In genomic region chr19:60463896-60464295, GRCm38 (mm10) we compare ENCODE assay signal across 9 mouse cellular contexts. TPM values are rescaled to one million over a fixed set of nuclear protein-coding genes. Genes with fewer than 3 reads are reported as not detected.
DNase-seq lines count a peak whose midpoint lies in the region; ATAC-seq and TF ChIP-seq lines count a peak whose summit lies in the region.
"Had no signal": no experiment of that assay in that cellular context is flagged by ENCODE, and none has a peak within 500 bp of the region (broad histone marks: within the 10 kb centered on the region; RNA-seq: fewer than 3 reads in every experiment).

No protein-coding gene starts in this region.

- 9% methylated on average over 3 of the region's 3 CpGs for WGBS in heart, embryonic 15.5 days

- H3K4me2 ChIP-seq in heart, embryonic 15.5 days, result no peak overlapping the region

- no peaks in the 10 kb centered on the region for H3K9me3 ChIP-seq in MEL (replicated peaks; ENCODE audit: insufficient read depth, low read length)
- H3K9me3 ChIP-seq in heart, embryonic 15.5 days (replicated peaks), result no peaks in the 10 kb centered on the region

- no peaks in the 10 kb centered on the region for H3K79me2 ChIP-seq in MEL (ENCODE audit: control insufficient read depth, insufficient read depth, low read length, poor library complexity)

- no peak for TF ChIP-seq RAD21 in MEL (IDR thresholded peaks at IDR 0.05; ENCODE audit: low read depth, low read length)

- H3K4me1 ChIP-seq in MEL (ENCODE audit: control insufficient read depth in 1 of 2, insufficient read depth in 2 of 2, low read length in 2 of 2), result no peaks in the 10 kb centered on the region
- peaks cover 19% of the 10 kb centered on the region for H3K4me1 ChIP-seq in heart, embryonic 15.5 days (replicated peaks)

- DNase-seq in MEL (ENCODE audit: low read depth, low spot score), result peak; percentile 59
- DNase-seq in adrenal gland, adult (ENCODE audit: inconsistent age in 2 of 2, low spot score in 1 of 2), result peak; percentile 82 to 96
- DNase-seq in fibroblast of lung, adult 2 months (ENCODE audit: low read depth), result peak; percentile 95
- DNase-seq in layer of hippocampus, postnatal 10 days (ENCODE audit: low spot score in 2 of 2), result peak; percentile 79
- no peak for DNase-seq in spleen, postnatal 14 days (ENCODE audit: low spot score in 2 of 2)
- no peak for DNase-seq in embryo, embryonic 10.5 days (ENCODE audit: low spot score)

- peaks cover 6 to 11% of the 10 kb centered on the region in 2 experiments for H3K27me3 ChIP-seq in MEL (ENCODE audit: control insufficient read depth in 1 of 2, insufficient read depth in 2 of 2, low read length in 2 of 2)
- peaks cover 43% of the 10 kb centered on the region for H3K27me3 ChIP-seq in heart, embryonic 15.5 days

- H3K27ac ChIP-seq in MEL (ENCODE audit: control insufficient read depth, low read depth, low read length), result no peak overlapping the region
- H3K27ac ChIP-seq in heart, embryonic 15.5 days, result no peak overlapping the region

- no peak for TF ChIP-seq CTCF in MEL (IDR thresholded peaks at IDR 0.05 in 2 of 3, conservative IDR thresholded peaks at IDR 0.05 in 1 of 3; ENCODE audit: control insufficient read depth in 1 of 3, insufficient read depth in 1 of 3, low read depth in 2 of 3, low read length in 3 of 3, poor library complexity in 1 of 3, severe bottlenecking in 1 of 3)

- no peak overlapping the region for H3K9ac ChIP-seq in MEL (ENCODE audit: control insufficient read depth, low read depth, low read length, poor library complexity, severe bottlenecking)
- H3K9ac ChIP-seq in heart, embryonic 15.5 days, result no peak overlapping the region

- ATAC-seq in heart, embryonic 15.5 days (replicated peaks; ENCODE audit: insufficient number of reproducible peaks, insufficient read depth, low FRiP score, low read depth), result peak; percentile 51; the same call in 1 of the 2 replicates
- ATAC-seq in megakaryocyte progenitor cell, adult 5-6 weeks (replicated peaks; ENCODE audit: poor library complexity), result peak; percentile 27; the same call in 1 of the 2 replicates

- no peak overlapping the region for H3K4me3 ChIP-seq in MEL (ENCODE audit: control insufficient read depth in 1 of 2, insufficient read depth in 1 of 2, low read depth in 2 of 2, low read length in 2 of 2)
- H3K4me3 ChIP-seq in heart, embryonic 15.5 days, result no peak overlapping the region

- TF ChIP-seq POLR2A in MEL (IDR thresholded peaks at IDR 0.05; ENCODE audit: control insufficient read depth in 1 of 2, insufficient read depth in 1 of 2, low read depth in 1 of 2, low read length in 2 of 2, poor library complexity in 1 of 2), result no peak

- TF ChIP-seq EP300 in MEL (IDR thresholded peaks at IDR 0.05; ENCODE audit: low read depth in 1 of 2, low read length in 2 of 2), result peak in 1 of 2 experiments; percentile 34; a peak in 1 of 4 replicates

- no peaks in the 10 kb centered on the region for H3K36me3 ChIP-seq in MEL (ENCODE audit: control insufficient read depth in 1 of 2, insufficient read depth in 2 of 2, low read length in 2 of 2)
- no peaks in the 10 kb centered on the region for H3K36me3 ChIP-seq in heart, embryonic 15.5 days

TF ChIP-seq in MEL, 35 proteins besides CTCF, POLR2A, EP300 and RAD21:
- TF ChIP-seq KAT2A (conservative IDR thresholded peaks at IDR 0.05; ENCODE audit: low read depth, low read length), result no peak
- no peak for TF ChIP-seq MAFK (IDR thresholded peaks at IDR 0.05; ENCODE audit: borderline replicate concordance, low read depth, low read length)
- no peak for TF ChIP-seq ZMIZ1 (IDR thresholded peaks at IDR 0.05; ENCODE audit: low read depth, low read length)
- no peak for TF ChIP-seq HCFC1 (IDR thresholded peaks at IDR 0.05; ENCODE audit: low read depth, low read length)

RNA-seq across cellular contexts. Expression of gene Prlhr, which starts 4.2 kb away (rescaled TPM):
- not detected in 2 replicates for total RNA-seq in MEL (2012; rRNA removed)
- polyA plus RNA-seq in MEL (2012; ENCODE audit: insufficient read depth in 1 of 2, insufficient read length in 2 of 2, low read depth in 1 of 2, low replicate concordance in 2 of 2, missing spikeins in 1 of 2), result not detected
- not detected in 2 replicates for polyA plus RNA-seq in heart, embryonic 15.5 days (2015; fragmentation: Nextera tagmentation; extraction: Ambion mirVana)
- total RNA-seq in layer of hippocampus, postnatal 10 days (2021), result under 1 TPM; 0.29 to 0.75 TPM
- not detected in 2 replicates for total RNA-seq in megakaryocyte progenitor cell, adult 5-6 weeks (2015)
- not detected in 2 replicates for total RNA-seq in megakaryocyte progenitor cell, adult 5-6 weeks (2017)
- polyA plus RNA-seq: cortical plate, adult 2 months had no signal

Comparison
In these comparisons a context has a peak if more than half of its experiments do, and no peak if none do; other contexts are left out.
1. DNase-seq: peak in MEL (single experiment), adrenal gland, adult (2 of 2), fibroblast of lung, adult 2 months (single experiment) and layer of hippocampus, postnatal 10 days (2 of 2); none in spleen, postnatal 14 days (0 of 2) and embryo, embryonic 10.5 days (single experiment).